Mouse (Mus musculus) spleen, adult 2 months (tissue): ENCODE measurements around the gene Pknox2.

Experiments used
- CTCF ChIP-seq: fragments of 200-500 bp; IDR thresholded peaks from 2 replicates; pipeline ENCODE4 v1.5.1; 2011; ENCODE audit warnings: mild to moderate bottlenecking, inconsistent platforms; ENCODE audit not compliant: insufficient read depth, insufficient read length, insufficient replicate concordance; ENCODE audit errors: extremely low read depth
- POLR2A ChIP-seq: fragments of 200-500 bp; IDR thresholded peaks from 2 replicates; pipeline ENCODE4 v1.6.1; 2011; ENCODE audit warnings: low read depth, low read length, inconsistent platforms

- no peak for TF ChIP-seq CTCF
- TF ChIP-seq POLR2A = no peak
Measured at GRCm38 (mm10) chr9:37123384-37123783, 23.8 kb downstream of the Pknox2 start.
